Mouse (Mus musculus) bone marrow macrophage, adult 2 months (primary cell): ENCODE results near the gene Ampd2.

ENCODE experiments used
- CTCF ChIP-seq: IDR thresholded peaks from 2 replicates; pipeline ENCODE4 v1.5.1; 2012; ENCODE audit warnings: low read depth, mild to moderate bottlenecking, low read length, moderate library complexity
- POLR2A ChIP-seq: IDR thresholded peaks from 2 replicates; pipeline ENCODE4 v1.6.1; 2012; ENCODE audit warnings: mild to moderate bottlenecking, low read depth, low read length, borderline replicate concordance

DNA sequence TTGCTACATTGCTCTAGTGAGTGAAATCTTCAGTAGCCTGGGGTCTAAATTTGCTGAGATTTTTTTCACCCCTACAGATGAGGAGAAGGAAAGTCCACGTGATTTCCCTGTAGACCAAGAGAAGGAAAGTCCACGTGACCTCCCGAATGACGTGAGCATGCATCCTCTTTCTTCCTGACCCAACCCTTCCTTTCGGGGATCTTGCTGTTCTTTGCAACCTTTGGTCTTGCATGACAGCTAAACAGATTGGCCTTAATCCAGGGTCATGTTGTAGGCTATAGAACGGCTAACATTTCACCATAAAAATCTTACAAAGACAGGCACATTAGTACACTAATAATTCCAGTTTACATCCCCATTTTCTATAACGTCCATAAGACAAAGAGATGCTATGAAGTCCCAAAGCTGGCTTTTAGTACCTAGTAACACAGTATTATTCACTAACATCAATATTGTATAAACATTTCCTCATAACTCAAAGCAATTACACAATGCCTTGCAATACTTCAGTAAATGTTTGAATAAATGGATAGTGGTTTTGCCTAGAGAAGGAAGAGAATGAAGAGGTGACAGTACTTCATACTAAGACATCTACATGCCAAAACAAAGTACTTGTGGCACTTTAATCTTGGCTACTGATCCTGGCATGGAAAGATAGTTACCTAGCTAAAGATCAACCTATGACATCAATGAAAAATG lies 27.3 kb upstream of the Ampd2 start:
- TF ChIP-seq CTCF (no peak), POLR2A (no peak)
